Mouse (Mus musculus): ENCODE results near the gene Taar6. TPM values are rescaled to one million over a fixed set of nuclear protein-coding genes. Genes with fewer than 3 reads are reported as not detected.

Gene Taar6
- polyA plus RNA-seq, 1 experiment = not detected

GRCm38 (mm10) chr10:23949508-23950005, 35.9 kb downstream of the Taar6 start, which contains the start of gene Taar3:
Gene Taar3, plus strand, starts transcription at chr10:23949558.
- WGBS = 83% methylated on average over 16 of the region's 16 CpGs
- no peak within 1 kb of the TSS for H3K27ac ChIP-seq (ENCODE audit: insufficient read depth, low read depth, low read length)
- no peaks in the 10 kb centered on the region for H3K4me1 ChIP-seq (ENCODE audit: control insufficient read depth, insufficient read depth, low read length)
- TF ChIP-seq POLR2A (IDR thresholded peaks at IDR 0.05; ENCODE audit: insufficient read depth, low read depth, low read length) (no peak), CTCF (IDR thresholded peaks at IDR 0.05; ENCODE audit: insufficient read depth, low read depth, low read length) (no peak)
- H3K4me3 ChIP-seq (ENCODE audit: insufficient read depth, low read depth, low read length) = no peak within 1 kb of the TSS

- no peak for TF ChIP-seq POLR2A (IDR thresholded peaks at IDR 0.05; ENCODE audit: insufficient read depth, low read depth, low read length)
- WGBS = 49% methylated on average over 7 of the region's 7 CpGs
- Histone ChIP-seq H3K4me1 (ENCODE audit: control insufficient read depth, insufficient read depth, low read length) (no peaks in the 10 kb centered on the region), H3K27ac (ENCODE audit: insufficient read depth, low read depth, low read length) (no peak overlapping the region), H3K4me3 (ENCODE audit: insufficient read depth, low read depth, low read length) (no peak overlapping the region)
These were observed 37.4 kb downstream of the Taar6 start for GRCm38 (mm10) chr10:23948026-23948425.

GRCm38 (mm10) chr10:23942465-23942864, 43.0 kb downstream of the Taar6 start:
- no peak for TF ChIP-seq POLR2A (IDR thresholded peaks at IDR 0.05; ENCODE audit: insufficient read depth, low read depth, low read length)
- Histone ChIP-seq H3K4me3 (ENCODE audit: insufficient read depth, low read depth, low read length) (no peak overlapping the region), H3K27ac (ENCODE audit: insufficient read depth, low read depth, low read length) (no peak overlapping the region), H3K4me1 (ENCODE audit: control insufficient read depth, insufficient read depth, low read length) (no peaks in the 10 kb centered on the region)
- WGBS = 88% methylated on average over 5 of the region's 5 CpGs

GRCm38 (mm10) chr10:23938312-23938711, 47.1 kb downstream of the Taar6 start, which contains the start of gene Taar2:
Gene Taar2, plus strand, starts transcription at chr10:23938572.
- 32% methylated on average over 6 of the region's 6 CpGs for WGBS
- Histone ChIP-seq H3K4me3 (ENCODE audit: insufficient read depth, low read depth, low read length) (no peak within 1 kb of the TSS), H3K4me1 (ENCODE audit: control insufficient read depth, insufficient read depth, low read length) (no peaks in the 10 kb centered on the region), H3K27ac (ENCODE audit: insufficient read depth, low read depth, low read length) (no peak within 1 kb of the TSS)
- TF ChIP-seq CTCF (IDR thresholded peaks at IDR 0.05; ENCODE audit: insufficient read depth, low read depth, low read length) (no peak), POLR2A (IDR thresholded peaks at IDR 0.05; ENCODE audit: insufficient read depth, low read depth, low read length) (no peak)

- H3K27ac ChIP-seq (ENCODE audit: insufficient read depth, low read depth, low read length) = no peak overlapping the region
- no peak for TF ChIP-seq CTCF (IDR thresholded peaks at IDR 0.05; ENCODE audit: insufficient read depth, low read depth, low read length)
- TF ChIP-seq POLR2A (IDR thresholded peaks at IDR 0.05; ENCODE audit: insufficient read depth, low read depth, low read length) = no peak
- H3K4me1 ChIP-seq (ENCODE audit: control insufficient read depth, insufficient read depth, low read length) = no peaks in the 10 kb centered on the region
- H3K4me3 ChIP-seq (ENCODE audit: insufficient read depth, low read depth, low read length) = no peak overlapping the region
- WGBS = 46% methylated on average over 4 of the region's 4 CpGs
These were observed 47.8 kb downstream of the Taar6 start for GRCm38 (mm10) chr10:23937613-23938012.

Other genes starting within 250 kb of the Taar6 start
- gene Rps12, start 198.4 kb downstream of the Taar6 start, polyA plus RNA-seq (2012; ENCODE audit: insufficient read depth, insufficient read length, low replicate concordance, missing spikeins) = not detected in 2 replicates
- gene Slc18b1, start 188.7 kb downstream of the Taar6 start, polyA plus RNA-seq (2012; ENCODE audit: insufficient read depth, insufficient read length, low replicate concordance, missing spikeins) = not detected in 2 replicates
- gene Vnn3, start 134.2 kb downstream of the Taar6 start, polyA plus RNA-seq (2012; ENCODE audit: insufficient read depth, insufficient read length, low replicate concordance, missing spikeins) = not detected in 2 replicates
- not detected in 2 replicates for gene Vnn1, start 91.0 kb downstream of the Taar6 start, polyA plus RNA-seq (2012; ENCODE audit: insufficient read depth, insufficient read length, low replicate concordance, missing spikeins)
- not detected in 2 replicates for gene Taar1, start 65.3 kb downstream of the Taar6 start, polyA plus RNA-seq (2012; ENCODE audit: insufficient read depth, insufficient read length, low replicate concordance, missing spikeins)
- gene Taar2, start 47.1 kb downstream of the Taar6 start, polyA plus RNA-seq (2012; ENCODE audit: insufficient read depth, insufficient read length, low replicate concordance, missing spikeins) = not detected in 2 replicates
- not detected in 2 replicates for gene Taar3, start 36.1 kb downstream of the Taar6 start, polyA plus RNA-seq (2012; ENCODE audit: insufficient read depth, insufficient read length, low replicate concordance, missing spikeins)
- gene Taar4, start 25.2 kb downstream of the Taar6 start, polyA plus RNA-seq (2012; ENCODE audit: insufficient read depth, insufficient read length, low replicate concordance, missing spikeins) = not detected in 2 replicates
- gene Taar5, start 14.9 kb downstream of the Taar6 start, polyA plus RNA-seq (2012; ENCODE audit: insufficient read depth, insufficient read length, low replicate concordance, missing spikeins) = not detected in 2 replicates
- gene Taar7a, start 7.8 kb upstream of the Taar6 start, polyA plus RNA-seq (2012; ENCODE audit: insufficient read depth, insufficient read length, low replicate concordance, missing spikeins) = not detected in 2 replicates
- gene Taar7b, start 14.3 kb upstream of the Taar6 start, polyA plus RNA-seq (2012; ENCODE audit: insufficient read depth, insufficient read length, low replicate concordance, missing spikeins) = not detected in 2 replicates
- gene Taar7d, start 41.6 kb upstream of the Taar6 start, polyA plus RNA-seq (2012; ENCODE audit: insufficient read depth, insufficient read length, low replicate concordance, missing spikeins) = not detected in 2 replicates
- gene Taar7e, start 52.0 kb upstream of the Taar6 start, polyA plus RNA-seq (2012; ENCODE audit: insufficient read depth, insufficient read length, low replicate concordance, missing spikeins) = not detected in 2 replicates
- gene Taar7f, start 63.9 kb upstream of the Taar6 start, polyA plus RNA-seq (2012; ENCODE audit: insufficient read depth, insufficient read length, low replicate concordance, missing spikeins) = not detected in 2 replicates
- gene Taar8a, start 90.9 kb upstream of the Taar6 start, polyA plus RNA-seq (2012; ENCODE audit: insufficient read depth, insufficient read length, low replicate concordance, missing spikeins) = not detected in 2 replicates
- not detected in 2 replicates for gene Taar8b, start 106.6 kb upstream of the Taar6 start, polyA plus RNA-seq (2012; ENCODE audit: insufficient read depth, insufficient read length, low replicate concordance, missing spikeins)
- gene Taar8c, start 116.3 kb upstream of the Taar6 start, polyA plus RNA-seq (2012; ENCODE audit: insufficient read depth, insufficient read length, low replicate concordance, missing spikeins) = not detected in 2 replicates
- not detected in 2 replicates for gene Taar9, start 123.9 kb upstream of the Taar6 start, polyA plus RNA-seq (2012; ENCODE audit: insufficient read depth, insufficient read length, low replicate concordance, missing spikeins)
- not detected in 2 replicates for gene Stx7, start 163.7 kb upstream of the Taar6 start, polyA plus RNA-seq (2012; ENCODE audit: insufficient read depth, insufficient read length, low replicate concordance, missing spikeins)
- gene Moxd1, start 237.9 kb upstream of the Taar6 start, polyA plus RNA-seq (2012; ENCODE audit: insufficient read depth, insufficient read length, low replicate concordance, missing spikeins) = not detected in 2 replicates

All from olfactory bulb, adult 2 months (tissue).